Mouse (Mus musculus) adrenal gland, postnatal 4 days (tissue): ENCODE measurements around the gene Trio. TPM values are rescaled to one million over a fixed set of nuclear protein-coding genes. Genes with fewer than 3 reads are reported as not detected.
"Not testable (repeated sequence)": the region's sequence is repeated elsewhere in the genome, so short reads cannot be mapped to it uniquely, and the experiment has no call there.

Experiments
- DNase-seq, 2 experiments: peaks; one replicate each; pipeline ENCODE4 v3.0.0; 2021 to 2022; ENCODE audit warnings: low spot score in 2 of 2, mixed read lengths in 2 of 2
- total RNA-seq, 2 experiments: library from RNA; stranded (reverse); gene quantifications; 2 replicates each; pipeline ENCODE4 v1.2.3; 2021

The Trio gene
- total RNA-seq, 2 experiments from 2014 or later = 111 to 118 TPM

- no peak for DNase-seq
Observed at GRCm38 (mm10) chr15:27740080-27740479, 285.6 kb downstream of the Trio start.

DNA sequence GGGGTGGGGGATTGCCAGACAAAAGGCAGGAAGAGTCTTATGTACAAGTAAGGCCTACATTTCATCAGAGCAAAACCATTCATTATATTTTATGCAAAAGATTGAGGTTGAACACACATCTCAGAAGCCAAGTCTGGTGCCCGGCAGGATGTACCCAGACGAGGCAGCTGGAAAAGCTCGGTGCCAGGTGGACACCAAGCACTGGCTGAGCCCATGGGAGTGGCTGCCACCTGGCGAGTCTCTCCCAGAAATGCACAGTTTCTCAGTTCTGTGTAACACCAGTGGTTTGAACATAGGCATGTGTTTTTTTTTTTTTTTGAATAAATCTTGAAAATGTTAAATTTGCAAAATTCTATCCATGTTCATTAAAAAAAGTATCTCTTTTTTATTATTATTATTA lies 293.8 kb downstream of the Trio start:
- no peak for DNase-seq

DNA sequence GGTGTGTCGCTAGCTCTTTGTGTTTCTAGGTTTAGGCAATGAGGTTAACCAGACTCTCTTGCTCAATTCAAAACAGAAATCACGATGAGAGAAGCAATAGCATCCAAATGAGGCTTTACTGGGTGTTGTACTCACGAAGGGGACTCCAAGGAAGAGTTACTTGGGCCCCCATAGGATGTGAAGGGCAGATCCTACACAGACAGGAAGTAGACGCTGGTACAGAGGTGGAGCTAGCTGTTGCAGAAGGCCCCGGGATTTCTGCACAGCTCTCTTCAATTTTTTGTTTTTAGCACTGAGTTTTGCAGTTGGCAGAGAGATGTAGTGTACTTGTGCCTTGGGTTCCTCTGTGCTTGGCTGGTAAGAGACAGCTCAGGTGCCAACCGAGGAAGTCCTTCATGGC lies 299.4 kb downstream of the Trio start:
- DNase-seq = no peak

DNA sequence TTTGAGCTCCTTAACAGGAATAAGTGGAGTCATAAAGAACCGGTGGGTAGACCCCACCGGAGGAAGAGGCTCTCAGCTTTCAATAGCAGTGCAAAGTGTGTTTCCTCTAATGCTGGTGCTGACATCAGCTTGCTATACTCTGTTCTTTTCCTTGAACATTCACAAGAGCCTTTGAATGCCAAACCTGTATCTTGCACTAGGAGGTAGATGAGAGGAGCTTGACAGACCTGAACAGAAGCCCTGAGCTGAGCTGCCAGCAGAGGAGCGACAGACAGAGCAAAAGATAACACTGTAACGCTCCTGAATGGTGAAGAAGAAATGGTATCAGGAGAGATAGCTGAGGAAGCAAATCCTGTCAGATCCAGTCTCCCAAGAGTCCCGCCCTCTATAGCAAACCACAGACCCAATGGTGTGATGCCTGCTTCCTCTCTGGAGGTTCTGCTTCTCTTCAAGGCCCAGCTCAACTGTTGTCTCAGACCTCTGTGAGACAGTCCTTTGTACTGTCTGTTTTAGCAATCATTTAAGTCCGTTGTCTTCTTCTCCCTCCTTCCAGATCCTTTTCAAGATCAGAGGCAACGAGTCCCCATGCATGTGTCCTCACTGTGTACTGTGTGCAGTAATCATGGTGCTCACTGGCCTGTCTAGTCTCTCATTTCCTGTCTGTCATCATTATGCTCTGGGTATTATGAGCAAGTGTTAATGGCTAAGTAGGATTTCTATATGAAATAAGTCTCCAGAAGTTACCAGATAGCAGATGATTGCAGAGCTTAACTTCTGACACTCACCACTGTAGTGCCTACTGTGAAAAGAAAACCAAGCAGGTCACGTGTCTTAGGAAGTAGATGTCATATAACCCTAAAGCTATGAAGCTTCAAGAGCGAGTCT lies 300.6 kb downstream of the Trio start:
- DNase-seq = no peak

DNA sequence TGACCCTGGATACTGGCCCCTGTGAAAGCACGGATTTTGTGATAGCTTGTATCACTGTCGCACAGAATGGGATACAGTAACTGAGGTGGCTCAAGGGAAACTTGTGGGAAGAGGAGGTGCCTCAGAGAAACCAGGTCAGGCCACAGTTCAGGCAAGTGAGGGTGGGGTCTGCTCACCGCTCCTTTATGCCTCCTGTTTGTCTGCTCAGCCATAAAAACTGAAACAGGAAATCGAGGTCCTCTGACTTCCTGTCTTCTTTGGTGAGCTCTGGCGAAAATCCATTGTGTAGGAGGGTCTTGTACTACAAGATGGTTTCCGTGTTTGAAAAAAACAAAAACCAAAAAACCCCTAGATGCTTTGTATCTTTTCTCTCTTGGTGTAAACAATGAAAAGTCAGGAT lies 301.4 kb downstream of the Trio start:
- no peak for DNase-seq

DNA sequence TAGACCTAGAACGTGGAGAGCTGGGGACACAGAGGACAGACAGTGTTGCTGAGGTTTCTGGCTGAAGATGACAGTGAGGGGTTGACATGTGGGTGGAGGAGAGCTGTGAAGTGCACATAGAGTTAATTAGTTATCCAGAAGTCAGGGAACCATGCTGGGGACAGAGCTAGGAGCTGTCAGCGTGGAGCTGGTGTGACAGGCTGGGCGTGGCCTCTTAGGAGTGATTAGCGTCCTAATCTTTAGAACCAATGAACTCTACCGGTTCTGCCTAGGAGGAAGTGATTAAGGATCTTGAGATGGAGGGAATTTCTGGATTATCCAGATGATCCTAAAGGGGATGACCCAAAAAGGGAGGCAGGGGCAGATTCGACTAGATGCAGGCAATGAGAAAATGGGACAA lies 301.9 kb downstream of the Trio start:
- no peak for DNase-seq

DNA sequence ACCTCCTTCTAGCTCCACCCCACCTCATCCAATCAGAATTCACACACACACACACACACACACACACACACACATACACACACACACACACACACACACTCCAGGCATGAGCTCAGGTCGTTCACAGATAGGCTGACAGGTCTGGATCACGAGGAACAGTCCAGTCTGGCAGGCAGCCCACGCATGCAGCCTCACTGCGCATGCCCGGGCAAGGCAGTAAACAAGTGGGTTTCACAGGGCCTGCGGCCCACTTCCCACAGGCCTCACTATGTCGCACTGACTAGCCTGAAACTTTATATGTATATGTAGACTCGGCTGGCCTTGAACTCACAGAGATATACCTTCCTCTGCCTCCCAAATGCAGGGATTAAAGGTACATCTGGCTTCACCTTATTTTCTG lies 305.4 kb downstream of the Trio start:
- DNase-seq = not testable (repeated sequence)

DNA sequence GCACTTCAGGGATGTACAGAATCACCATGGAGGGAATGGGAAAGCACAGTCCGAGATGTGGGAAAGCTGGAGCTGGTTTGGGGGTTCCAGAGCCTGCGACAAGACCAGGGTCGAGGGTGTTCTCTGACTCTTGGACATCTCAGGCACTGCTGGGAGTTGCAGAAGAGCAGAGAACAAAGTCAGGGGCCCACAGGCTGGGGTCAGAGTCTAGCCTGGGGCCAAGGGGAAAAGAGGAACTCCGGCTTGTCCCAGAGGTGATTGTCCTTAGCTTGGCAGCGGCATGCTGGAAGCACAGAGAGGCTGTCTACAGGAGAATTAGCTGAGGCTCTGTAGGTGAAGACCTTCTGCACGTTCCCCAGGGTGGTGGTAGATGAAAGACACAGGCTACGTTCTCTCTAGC lies 307.0 kb downstream of the Trio start:
- DNase-seq = no peak

- DNase-seq = no peak
Observed at GRCm38 (mm10) chr15:27715331-27715730, 310.3 kb downstream of the Trio start.

GRCm38 (mm10) chr15:27710698-27711097 lies 314.9 kb downstream of the Trio start:
- no peak for DNase-seq

GRCm38 (mm10) chr15:27708968-27709612 lies 316.6 kb downstream of the Trio start:
- no peak for DNase-seq

- DNase-seq = no peak
Observed at GRCm38 (mm10) chr15:27708499-27708898, 317.1 kb downstream of the Trio start.

GRCm38 (mm10) chr15:27702972-27703313 lies 322.7 kb downstream of the Trio start:
- no peak for DNase-seq

GRCm38 (mm10) chr15:27702031-27702971 lies 323.3 kb downstream of the Trio start:
- no peak for DNase-seq

DNA sequence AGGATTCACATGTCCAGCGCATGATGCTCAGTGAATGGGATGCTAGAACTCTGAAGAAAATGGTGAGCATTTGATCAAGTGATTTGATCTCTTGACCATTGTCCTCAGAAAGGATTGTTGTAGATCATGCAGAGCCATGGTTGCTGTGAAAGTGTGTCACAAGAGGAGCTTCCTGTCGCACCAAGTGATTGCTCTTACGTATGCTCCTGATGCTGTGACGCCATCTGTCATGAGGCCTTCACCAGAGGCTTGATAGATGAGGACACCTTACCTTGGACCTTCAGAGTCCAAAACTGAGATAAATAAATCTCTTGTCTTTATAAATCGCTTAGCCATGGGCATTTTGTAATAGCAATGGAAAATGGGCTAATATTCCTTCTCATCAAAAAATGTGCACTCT lies 328.0 kb downstream of the Trio start:
- no peak for DNase-seq

- DNase-seq = no peak
Observed at GRCm38 (mm10) chr15:27693235-27693634, 332.4 kb downstream of the Trio start.

- no peak for DNase-seq
Observed at GRCm38 (mm10) chr15:27692161-27692560, 333.5 kb downstream of the Trio start.

DNA sequence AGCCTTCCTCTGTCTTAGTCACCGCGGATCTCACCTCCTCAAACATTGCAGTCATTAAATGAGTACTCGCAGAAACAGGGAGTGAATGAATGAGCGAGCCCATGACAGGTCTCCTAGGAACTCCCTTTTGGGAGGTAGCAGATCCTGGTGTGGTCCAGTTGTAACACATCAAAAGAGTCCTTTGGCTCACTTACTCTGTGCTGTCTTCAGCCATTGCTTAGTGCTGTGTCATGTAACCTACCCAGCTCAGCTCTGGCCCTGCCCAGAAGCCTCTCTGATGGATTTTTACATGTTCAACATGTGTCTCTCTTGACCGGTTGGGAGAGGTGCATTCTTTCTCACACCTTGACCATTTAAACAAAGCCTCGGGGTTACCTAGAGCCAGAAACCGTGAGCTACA lies 334.4 kb downstream of the Trio start:
- DNase-seq = no peak

DNA sequence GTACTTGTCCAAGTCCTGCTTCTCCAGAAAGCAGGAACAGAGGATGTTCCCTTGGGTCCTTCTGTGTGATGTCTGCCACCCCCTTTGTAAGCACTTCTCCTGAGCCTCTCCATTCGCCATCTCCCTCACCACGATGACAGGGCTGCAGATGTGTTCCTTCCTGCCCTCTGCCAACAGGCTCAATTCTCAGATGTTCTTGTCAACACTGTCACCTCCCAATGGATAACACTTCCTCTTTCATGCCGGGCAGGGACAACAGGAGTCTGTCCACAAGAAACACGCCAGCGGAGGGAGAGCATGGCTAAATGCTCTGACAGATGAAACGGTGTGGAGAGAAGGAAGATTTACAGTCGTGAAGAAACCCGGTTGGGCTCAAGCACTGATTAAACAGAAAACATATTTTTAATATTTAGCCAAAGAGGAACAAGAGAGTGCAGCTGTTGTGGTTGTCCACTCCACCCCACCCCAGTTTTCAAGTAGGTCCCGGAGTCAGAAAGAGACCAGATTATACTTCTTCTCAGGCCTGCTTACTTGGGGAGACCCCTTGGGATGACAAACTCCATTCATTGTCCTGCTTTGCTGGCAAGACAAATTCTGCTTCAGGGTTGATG lies 337.5 kb downstream of the Trio start:
- no peak for DNase-seq

- no peak for DNase-seq
Observed at GRCm38 (mm10) chr15:27684813-27685212, 340.8 kb downstream of the Trio start.

GRCm38 (mm10) chr15:27683206-27683605 lies 342.4 kb downstream of the Trio start:
- no peak for DNase-seq
